Mouse (Mus musculus) stomach, postnatal 0 days (tissue): ENCODE measurements around the gene Nfkbiz.

ENCODE experiments used
- CTCF ChIP-seq: IDR thresholded peaks from 2 replicates; pipeline ENCODE4 v1.5.1; 2016; ENCODE audit warnings: antibody characterized with exemption, low read depth, mild to moderate bottlenecking, moderate library complexity
- EP300 ChIP-seq: optimal IDR thresholded peaks from 2 replicates; pipeline ENCODE3; 2016; ENCODE audit warnings: antibody characterized with exemption

GRCm38 (mm10) chr16:55858465-55858864, 19.8 kb upstream of the Nfkbiz start:
- TF ChIP-seq EP300 (no peak), CTCF (peak; percentile 79)
